Mouse (Mus musculus) retina, postnatal 1 day (tissue): ENCODE results near the gene Cst7.
"Not testable (repeated sequence)": the region's sequence is repeated elsewhere in the genome, so short reads cannot be mapped to it uniquely, and the experiment has no call there.

ENCODE experiments used
- DNase-seq: peaks from one replicate; pipeline ENCODE4 v3.0.0-alpha.2; 2012

Cst7 gene

DNA sequence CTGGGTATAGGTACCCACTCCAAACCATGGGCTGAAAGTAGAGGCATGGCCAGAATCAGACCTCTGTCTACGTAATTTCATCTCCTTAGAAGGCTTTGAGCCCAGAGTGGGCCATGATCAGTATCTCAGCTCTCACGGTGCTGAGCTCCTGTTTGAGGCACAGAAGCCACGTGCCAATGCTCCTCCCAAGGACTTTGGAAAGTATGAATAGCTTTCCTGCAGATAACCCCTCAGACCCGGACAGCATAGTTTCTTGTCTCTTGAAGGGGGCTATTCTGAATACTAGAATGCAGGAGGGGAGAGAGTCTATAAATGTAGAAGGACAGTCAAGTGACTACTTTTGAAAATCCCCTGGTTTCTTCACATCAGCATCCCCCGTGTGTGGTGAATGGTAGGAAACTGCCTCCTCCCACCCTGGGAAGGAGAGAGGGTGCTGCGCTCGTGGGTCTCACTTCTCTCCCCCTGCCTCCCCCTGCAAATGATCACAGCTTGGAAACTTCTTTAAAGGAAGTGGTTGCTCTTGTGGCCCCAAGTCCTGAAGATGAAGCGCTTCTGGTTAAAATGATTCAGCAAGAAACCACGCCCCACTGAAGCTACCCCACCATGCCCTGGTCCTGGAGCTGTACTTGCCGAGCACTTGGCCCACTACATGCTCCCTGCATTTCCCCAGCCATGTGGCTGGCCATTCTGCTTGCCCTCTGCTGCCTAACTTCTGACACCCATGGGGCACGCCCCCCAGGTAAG lies at the start of gene Cst7:
TSS of gene Cst7 (plus strand) at position 569 of the 744 bp plus-strand sequence.
- DNase-seq = no peak

- DNase-seq = peak; percentile 4
Measured at GRCm38 (mm10) chr2:150525703-150526207, 44.5 kb upstream of the Cst7 start.

GRCm38 (mm10) chr2:150549576-150549975 lies 20.6 kb upstream of the Cst7 start:
- DNase-seq = not testable (repeated sequence)

- peak; percentile 29 for DNase-seq
Measured at GRCm38 (mm10) chr2:150558568-150558967, 11.6 kb upstream of the Cst7 start.

- no peak for DNase-seq
Measured at GRCm38 (mm10) chr2:150567051-150567450, 3.2 kb upstream of the Cst7 start.

DNA sequence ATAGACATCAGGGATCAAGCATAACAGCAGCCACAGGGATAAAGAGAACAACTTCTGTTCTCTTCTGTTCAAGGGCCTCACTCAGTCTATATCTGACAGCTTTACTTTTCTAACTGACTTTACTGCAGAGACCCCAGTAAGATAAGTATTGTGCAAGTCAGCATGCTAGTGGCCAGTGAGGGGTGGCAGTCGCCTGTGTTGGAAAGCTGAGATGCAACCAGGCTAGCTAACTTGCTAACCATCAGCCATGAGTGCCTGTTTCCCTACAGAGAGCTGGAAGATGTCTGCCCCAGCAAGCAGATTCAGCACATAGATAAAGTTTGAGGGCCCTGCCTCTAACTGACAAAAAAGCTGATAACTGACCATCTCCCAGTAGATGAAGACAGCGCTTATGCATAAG lies 546 bp downstream of the Cst7 start:
- DNase-seq = no peak

DNA sequence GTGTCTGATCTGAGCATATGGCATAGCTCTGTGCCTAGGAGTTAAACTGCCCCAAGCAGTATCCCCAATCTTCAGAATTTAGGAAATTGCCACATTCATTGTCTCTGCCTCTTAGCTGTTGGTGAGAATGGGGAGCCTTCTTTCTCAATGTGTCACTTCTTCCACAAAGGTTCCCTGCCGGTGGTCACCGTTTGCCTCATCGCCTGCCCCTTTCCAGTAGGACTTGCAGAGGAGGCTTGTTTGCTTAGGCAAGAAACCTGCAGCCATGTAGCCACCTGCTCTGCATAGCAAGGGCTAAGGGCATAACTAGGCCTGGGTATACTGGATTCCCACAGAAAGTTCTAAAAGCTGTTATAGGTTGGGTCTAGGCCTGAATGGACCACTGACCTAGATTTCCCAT lies 2.2 kb downstream of the Cst7 start:
- no peak for DNase-seq

DNA sequence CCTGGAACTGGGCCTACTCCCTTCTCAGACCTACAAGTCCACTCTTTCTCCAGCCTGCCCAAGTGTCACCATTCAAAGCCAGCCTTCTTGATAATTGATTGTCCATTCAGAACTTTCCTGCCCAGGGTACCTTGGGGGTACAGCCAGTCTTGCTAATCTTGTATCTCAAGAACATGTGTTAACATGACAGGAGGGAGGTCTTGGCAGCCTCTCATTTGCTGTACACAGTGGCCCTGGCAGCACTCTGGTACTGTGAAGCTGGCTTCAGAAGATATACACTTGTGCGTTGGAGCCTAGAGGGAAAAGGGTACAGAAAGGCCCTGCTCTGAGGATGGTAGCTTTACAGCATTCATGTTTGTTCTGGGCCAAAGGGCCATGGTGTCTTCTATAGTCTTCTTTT lies 6.0 kb downstream of the Cst7 start:
- DNase-seq = no peak

DNA sequence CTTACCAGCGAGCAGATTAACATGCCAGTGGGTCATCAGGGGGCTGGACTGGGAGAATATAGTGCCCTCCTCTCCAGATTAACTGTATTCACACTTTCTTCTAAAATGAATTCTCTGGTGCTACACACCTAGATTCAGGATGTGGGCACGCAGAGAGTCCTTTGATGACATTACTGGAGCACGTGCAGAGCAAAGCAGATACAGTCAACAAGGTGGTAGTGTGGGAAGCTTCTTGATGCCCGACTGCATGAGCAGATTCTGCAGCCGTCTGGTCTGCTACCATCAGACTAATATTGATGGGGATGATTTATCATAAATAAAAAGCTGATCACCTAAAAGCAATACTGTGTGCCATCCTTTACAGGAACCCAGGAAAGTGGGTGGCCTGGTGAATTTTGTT lies 8.4 kb downstream of the Cst7 start:
- DNase-seq = no peak

DNA sequence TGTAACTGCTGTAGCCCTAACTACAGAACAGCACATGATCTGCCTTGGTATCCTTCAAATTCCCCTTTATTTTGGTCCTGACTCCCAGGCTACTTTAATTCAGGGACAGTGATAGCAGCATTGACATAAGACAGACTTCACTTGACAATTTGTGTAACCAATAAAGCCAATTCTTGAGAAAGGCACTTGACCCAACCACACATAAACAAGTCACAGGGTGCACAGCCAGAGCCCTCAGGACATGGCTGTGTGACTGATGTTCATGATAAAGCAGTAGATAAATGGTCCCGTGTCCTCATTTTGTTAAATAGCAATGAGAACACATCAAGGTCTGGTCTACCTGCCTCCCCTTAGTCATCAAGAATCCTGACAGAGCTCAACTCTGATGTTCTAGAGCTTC lies 9.4 kb downstream of the Cst7 start:
- DNase-seq = no peak

GRCm38 (mm10) chr2:150589076-150589475 lies 18.9 kb downstream of the Cst7 start:
- DNase-seq = no peak

- no peak for DNase-seq
Measured at GRCm38 (mm10) chr2:150595411-150596190, 25.4 kb downstream of the Cst7 start.

GRCm38 (mm10) chr2:150600263-150600662 lies 30.0 kb downstream of the Cst7 start:
- DNase-seq = no peak

- DNase-seq = no peak
Measured at GRCm38 (mm10) chr2:150602166-150602565, 32.0 kb downstream of the Cst7 start.

DNA sequence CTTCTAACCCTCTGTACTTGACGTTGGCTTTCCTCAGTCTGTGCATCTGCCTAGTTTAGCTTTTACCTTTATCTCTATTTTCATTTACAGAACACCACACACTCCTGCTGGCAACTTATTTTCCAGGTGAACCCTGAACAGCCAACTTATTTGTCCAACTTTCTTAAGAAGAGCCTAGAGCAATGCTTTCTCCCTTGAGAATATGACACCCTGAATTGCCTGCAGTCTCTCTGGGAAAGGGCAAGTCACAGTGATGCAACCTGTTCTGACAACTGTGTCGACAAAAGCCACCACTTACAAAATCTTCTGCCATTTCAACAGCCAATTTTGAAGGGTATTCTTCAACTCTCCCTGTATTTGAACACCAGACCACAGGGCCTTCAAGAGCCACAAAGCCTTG lies 34.6 kb downstream of the Cst7 start:
- DNase-seq = no peak

GRCm38 (mm10) chr2:150607086-150607485 lies 36.9 kb downstream of the Cst7 start:
- DNase-seq = no peak

DNA sequence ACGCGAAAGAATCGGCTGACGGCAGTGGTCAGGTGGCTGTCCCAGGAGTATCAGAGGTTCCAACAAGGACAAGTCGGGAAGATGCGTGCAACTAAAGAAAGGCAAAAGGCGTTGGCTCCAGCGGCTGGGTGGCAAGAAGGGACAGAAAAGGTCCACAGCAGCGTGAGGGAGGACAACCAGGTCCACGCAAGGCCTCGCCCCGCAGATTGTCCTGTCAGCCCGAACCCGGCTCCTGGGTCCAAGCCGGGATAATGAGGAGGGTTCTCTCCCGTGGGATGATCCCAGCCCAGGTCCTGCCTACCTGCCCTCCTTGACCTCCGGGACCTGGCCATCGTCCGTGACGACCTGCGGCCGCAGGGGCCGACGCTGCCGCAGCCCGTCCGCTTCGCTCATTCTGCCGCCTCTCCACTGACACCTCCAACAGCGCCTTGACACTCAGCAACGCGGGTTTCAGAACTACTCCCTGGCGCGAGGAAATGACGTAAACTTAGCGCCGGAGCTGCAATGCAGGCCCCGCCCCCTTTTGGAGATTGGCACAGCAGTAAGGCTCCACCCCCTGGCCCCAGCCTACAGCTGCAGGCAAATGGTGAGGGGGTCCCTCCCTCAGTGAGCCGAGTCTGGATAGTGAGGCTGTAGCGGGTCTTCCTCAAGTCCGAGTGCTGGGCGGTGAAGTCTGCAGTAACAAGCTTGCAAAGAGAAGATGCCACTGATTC lies 38.0 kb downstream of the Cst7 start, which contains the start of gene Apmap:
TSS of gene Apmap (minus strand) at position 481 of the 713 bp plus-strand sequence.
- peak; percentile 98 for DNase-seq

DNA sequence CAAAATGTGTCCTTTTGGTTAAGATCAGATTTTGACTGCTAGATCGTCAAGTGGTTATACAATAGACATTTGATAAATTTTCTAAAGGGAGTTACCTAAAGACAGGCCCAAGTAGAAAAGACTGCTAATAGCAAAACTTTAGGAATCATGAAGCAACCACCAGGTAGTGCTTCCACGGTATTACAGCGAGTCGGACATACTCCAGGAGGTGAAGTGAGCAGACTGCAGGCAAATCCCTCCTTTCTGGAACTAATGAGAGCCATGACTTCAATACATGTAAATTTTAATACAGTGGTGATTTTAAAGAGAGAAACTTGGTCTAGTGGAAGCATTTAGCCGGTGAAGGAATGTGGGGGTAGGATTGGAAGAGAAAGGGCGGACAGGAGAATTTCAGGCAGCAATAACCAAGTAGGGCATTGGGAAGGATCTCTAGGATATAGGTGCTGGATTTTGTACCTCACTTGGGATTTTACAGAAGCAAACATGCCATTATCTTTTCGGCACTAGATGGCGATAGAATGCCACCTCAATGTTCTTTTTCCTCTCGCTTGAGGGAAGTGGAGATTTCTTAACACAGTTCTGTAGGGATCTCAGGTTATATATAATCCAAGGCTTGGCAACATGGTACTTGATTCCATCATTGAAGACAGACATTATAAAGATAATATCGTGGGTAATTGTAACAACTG lies 38.8 kb downstream of the Cst7 start:
- peak; percentile 88 for DNase-seq

DNA sequence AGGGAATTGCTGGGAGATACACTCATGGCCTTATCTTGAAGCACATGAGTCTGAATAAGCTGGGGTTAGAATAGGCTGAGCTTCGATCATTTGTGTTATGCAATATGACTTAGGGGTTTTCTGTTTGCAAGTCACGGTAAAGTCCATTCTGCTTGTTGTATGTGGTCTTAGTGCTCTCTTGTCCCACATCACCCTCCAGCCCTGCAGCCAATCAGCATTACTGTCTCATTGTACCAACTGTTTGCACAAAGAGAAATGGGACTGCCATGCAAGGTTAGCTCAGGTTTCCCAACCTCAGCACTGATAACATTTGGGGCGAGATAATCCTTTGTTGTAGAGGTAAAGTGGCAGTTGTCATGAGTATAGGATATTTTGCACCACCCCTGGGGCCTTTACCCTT lies 39.9 kb downstream of the Cst7 start:
- no peak for DNase-seq

- no peak for DNase-seq
Measured at GRCm38 (mm10) chr2:150621698-150622097, 51.5 kb downstream of the Cst7 start.

- DNase-seq = no peak
Measured at GRCm38 (mm10) chr2:150623957-150624356, 53.7 kb downstream of the Cst7 start.

DNA sequence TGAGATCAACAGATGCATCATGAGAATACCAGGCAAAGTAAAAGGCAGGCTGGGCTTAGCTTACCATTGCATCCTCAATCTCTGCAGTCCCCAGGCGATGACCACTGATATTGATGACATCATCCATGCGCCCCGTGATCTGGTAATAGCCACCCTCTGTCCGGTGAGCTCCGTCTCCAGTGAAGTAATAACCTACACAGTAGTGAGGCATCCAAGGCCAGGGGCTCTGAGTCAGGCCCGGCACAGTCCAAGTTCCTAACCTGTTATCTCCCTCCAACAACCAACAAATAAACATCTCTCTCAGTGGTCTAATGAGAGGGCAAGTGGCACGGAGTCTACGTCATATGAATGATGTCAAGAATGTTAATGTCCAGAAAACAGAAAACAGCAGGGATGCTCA lies 54.7 kb downstream of the Cst7 start:
- no peak for DNase-seq

DNA sequence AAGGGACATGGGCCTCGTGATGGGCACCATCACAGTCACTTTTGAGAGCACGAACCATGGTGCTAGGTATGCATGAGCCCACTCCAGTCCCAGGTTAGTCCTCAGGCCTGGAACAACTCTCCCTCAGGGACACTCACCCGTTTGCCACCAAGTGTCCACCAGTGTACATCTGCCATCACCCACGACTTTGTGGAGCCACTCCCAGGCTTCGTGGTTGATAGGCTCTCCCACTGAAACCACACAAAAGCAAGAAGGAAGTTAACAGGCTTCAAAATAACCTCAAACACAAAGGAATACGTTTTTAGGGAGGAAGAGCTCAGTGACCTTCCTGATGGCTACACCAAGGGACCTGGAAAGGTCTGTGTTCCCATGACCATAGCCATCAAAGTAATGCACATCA lies 56.9 kb downstream of the Cst7 start:
- no peak for DNase-seq
